Mouse (Mus musculus) embryonic fibroblast, embryonic 13.5 days (primary cell): ENCODE results near the gene S100z.

ENCODE experiments used
- CTCF ChIP-seq: IDR thresholded peaks from 2 replicates; pipeline ENCODE4 v1.5.1; 2011; ENCODE audit warnings: mild to moderate bottlenecking, control low read depth, low read length, moderate library complexity, borderline replicate concordance; ENCODE audit not compliant: insufficient read depth
- POLR2A ChIP-seq: IDR thresholded peaks from 2 replicates; pipeline ENCODE4 v1.6.1; 2011; ENCODE audit warnings: low read depth, mild to moderate bottlenecking, control low read depth, low read length, moderate library complexity

DNA sequence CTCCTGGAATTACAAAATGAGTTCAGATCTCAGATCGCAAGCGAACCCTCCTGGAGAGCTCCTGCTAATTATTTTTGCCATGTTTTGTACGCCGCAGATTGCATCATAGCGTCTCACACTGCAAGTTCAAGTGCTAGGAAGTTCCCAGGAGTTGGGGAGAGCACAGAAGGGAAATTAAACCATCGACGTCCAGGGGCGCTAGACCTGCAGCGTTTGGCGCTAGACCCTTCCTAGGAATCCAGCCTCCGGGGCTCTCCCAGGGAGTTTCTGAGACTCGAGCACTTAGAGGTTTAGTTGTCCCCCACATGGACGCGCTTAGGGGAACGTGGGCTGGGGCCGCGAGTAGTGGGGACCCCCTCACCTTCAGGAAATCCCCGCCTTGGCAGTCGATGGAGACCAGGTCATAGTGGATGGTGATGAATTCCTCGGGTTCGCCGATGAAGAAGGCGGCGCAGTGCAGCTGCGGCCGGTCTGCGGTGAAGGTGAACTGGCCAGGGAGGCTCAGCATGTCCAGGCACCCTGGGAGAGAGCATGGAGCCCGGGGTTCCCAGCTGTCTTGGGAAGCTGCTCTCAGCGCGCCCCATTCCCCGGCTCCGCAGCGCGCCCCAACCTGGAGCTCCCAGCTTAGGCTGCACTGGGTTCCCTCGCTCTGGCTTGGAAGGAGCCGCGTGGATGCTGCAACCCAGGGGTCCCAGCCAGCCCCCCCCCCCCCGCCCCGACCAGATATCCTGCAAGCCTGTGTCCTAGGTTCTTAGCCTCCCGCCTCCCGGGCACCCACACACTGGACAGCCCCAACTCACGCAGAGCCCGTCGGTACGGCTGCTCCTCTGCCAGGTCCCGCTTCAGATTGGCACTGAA is 34.9 kb downstream of the S100z start:
- TF ChIP-seq CTCF (no peak), POLR2A (no peak)
